Mouse (Mus musculus): ENCODE results near the gene Neurl2.
"Not testable (repeated sequence)": the region's sequence is repeated elsewhere in the genome, so short reads cannot be mapped to it uniquely, and the experiment has no call there.

Gene Neurl2

DNA sequence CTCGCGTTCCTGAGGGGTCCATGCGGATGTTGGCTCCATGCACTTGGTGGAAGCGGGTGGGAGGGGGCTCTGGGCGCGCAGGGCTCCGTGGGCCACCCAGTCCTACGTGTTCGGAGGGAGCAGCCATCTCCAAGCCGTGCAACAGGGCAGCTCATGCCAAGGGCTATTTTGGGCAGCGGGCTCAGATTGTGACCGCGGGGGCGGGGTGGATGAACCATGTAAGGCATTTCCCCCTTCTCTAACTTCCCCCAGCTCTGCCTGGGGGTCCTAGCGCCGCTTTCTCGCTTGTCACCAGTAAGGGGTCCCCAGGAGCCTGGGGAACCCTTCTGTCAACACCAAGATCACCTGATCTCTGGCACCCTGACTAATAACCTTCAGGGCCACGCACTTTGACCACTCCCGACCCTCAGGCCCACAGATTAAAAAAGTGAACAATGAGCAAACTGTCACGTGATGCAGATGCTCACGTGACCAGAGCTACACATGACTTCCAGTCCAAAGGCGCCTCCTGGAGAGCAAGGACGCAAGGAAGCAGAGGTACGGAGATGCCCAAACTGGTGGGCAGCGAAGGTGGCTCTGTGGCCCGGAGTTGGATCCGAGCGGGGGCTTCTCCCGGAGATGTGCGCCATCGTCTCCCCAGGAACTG lies at the start of gene Neurl2:
Gene Neurl2, minus strand, starts transcription at position 143 of the 646 bp plus-strand sequence.
- DNase-seq (ENCODE audit: low read depth, low spot score) = peak; percentile 88

DNA sequence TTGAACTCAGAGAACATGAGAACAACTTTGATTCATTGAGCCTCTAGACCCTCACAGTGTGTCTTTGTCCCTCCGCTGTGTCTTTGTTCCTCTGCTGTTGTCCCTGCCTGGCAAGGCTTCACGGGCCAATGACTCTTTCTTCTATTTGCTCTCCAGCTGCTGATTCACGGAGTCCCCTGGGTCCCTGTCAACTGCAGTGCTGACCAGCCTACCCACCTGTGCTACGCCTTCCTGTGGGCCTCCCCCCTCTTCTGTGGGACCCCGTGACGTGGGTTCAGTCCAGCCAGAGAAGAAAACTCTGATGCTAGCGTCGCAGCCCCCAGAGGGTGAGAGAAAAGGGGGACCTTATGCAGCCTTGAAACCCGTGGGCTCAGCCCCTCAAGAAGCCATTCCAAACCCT lies 49.4 kb upstream of the Neurl2 start:
- DNase-seq (ENCODE audit: low read depth, low spot score) = no peak

DNA sequence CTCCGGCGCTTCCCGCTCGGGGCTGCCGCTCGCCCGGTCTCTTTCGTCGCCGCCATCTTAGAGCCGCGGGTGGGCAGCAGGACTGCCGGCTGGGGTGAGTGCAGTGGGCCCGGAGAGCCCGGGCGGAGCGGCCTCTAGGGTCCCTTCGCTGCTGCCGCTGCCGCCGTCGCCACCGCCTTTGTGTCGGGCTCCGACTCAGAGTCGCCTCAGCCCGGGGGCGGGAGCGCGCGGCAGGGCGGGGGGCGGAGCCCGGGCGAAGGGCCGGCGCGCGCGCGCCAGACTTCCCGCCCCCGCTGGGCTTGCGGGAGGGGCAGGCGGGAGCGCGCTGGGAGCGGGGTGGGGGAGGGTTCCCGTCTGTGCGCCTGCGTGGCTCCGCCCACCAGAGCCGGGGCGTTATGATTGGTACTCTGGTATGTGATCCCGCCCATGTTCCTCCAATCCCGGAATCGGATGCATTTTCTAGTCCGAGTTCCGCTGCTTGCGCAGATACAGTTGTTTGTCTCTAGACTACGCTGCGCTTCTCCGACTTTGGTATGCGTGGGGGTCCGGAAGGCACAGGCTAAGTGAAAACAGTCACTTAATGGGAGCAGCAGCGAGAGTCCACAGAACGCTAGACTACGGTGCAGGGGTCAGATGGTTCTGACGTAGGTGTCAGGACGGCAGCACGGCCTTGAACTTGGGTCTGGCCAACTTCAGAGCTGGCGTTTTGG lies 46.5 kb upstream of the Neurl2 start:
- peak; percentile 93 for DNase-seq (ENCODE audit: low read depth, low spot score)

DNA sequence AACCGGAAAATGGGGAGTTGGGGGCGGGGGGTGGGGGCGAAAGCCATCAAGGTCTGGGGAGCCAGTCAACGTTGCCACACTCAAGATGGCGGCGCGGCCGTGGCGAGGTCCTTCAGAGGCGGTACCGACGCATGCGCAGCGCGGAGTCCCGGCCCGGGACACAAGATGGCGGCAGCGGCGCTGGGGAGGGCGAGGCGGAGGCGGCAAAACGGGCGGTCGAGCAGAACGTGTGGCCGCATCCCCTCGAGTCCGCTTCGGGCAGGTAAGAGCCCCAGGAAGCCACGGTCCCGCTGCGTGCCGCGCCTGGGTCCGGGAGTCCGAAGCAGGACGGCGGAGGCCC lies 45.9 kb upstream of the Neurl2 start, which contains the start of gene Pcif1:
Gene Pcif1, plus strand, starts transcription at position 77 of the 340 bp plus-strand sequence.
- DNase-seq (ENCODE audit: low read depth, low spot score) = peak; percentile 88

DNA sequence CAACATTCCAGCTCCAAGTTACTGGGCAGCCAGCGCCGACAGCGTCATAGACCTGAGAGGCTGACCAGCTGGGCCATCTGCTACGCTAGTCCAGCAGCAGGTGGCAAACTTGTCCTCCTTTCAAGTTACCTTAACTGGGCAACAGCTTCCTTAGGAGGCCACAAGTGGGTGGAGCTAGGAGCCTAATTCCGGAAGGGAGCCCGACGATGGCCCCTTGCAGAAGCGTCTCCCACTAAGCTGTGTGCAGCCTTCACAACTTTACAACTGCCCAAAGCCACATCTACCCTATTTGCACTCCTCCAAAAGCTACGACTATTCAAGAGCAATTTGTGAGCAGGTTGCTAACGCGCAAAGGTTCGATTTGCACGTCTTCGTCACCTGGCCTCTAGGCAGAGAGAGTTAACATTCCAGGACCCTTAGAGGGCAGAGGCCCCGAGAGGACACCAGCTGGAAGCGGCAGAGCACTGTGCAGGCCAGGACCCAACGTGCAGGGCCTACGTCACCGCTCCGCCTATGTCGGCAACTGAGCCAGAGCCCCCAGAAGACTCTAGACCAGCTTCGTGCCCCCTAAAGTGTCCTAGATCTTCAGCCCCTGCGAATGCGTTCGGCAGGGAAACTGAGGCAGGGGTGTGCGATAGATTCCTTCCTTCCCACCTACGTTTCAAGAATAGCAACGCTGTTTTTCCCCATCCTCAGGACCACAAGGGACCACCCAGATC lies 45.4 kb upstream of the Neurl2 start:
- peak; percentile 67 for DNase-seq (ENCODE audit: low read depth, low spot score)

DNA sequence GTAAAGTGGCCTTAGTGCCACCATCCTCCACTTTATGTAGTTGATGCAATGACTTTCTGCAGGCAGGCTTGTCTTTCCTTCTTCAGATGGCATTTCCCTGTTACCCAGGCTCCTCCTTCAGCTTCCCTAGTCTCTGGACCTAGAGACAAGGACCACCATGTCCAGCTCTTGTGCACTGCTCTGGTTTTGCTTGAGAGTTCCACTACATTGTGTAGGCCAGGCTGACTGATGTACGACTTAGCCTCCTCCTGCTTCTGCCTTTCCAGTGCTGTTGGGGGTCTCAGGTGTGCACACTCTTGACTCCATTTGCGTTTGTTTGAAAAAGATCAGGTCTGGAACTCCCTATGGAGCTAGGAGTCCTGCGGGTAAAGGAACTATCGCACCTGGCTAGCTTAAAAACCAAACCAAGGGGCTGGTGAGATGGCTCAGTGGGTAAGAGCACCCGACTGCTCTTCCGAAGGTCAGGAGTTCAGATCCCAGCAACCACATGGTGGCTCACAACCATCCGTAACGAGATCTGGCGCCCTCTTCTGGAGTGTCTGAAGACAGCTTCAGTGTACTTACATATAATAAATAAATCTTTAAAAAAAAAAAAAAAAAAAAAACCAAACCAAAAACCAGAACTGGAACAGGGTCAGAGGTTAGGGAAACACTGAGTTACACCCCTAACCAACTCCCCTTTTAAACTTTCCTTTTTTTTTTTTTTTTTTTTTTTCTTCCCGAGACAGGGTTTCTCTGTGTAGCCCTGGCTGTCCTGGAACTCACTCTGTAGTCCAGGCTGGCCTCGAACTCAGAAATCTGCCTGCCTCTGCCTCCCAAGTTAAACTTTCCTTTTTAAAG lies 44.3 kb upstream of the Neurl2 start:
- not testable (repeated sequence) for DNase-seq (ENCODE audit: low read depth, low spot score)

DNA sequence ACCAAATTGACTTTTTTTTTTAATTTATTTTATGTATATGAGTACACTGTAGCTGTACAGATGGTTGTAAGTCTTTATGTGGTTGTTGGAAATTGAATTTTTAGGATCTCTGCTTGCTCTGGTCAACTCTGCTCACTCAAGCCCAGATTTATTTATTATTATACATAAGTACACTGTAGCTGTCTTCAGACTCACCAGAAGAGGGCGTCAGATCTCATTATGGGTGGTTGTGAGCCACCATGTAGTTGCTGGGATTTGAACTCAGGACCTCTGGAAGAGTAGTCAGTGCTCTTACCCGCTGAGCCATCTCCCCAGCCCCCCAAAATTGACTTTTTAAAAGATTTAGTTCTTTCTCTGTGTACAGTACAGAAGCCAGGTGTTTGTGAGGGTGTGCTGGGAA lies 42.4 kb upstream of the Neurl2 start:
- DNase-seq (ENCODE audit: low read depth, low spot score) = not testable (repeated sequence)

DNA sequence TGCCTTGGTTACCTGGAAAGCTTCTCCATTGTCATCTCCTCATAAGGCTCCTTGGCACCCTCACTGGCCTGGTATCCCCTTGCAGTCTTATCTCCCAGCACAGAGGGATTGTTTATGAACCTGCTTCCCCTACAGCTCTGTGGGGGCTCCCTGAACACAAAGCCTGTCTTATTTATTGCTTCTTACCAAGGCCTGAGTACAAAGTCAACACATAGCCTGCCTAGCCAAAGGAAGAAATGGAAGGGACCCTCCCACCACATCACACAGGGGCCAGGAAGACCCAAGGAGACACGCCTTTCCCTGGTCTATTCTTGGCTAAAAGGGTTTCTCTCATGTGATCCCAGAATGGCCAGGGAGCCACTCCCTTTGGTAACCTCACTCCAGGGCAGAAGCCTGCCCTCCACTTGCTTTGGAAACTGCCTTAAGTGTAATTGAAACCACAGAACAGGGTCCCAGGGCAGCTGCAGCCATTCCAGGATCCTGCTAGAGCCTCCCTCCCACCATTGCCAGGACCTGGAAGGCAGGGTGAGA lies 41.0 kb upstream of the Neurl2 start:
- DNase-seq (ENCODE audit: low read depth, low spot score) = no peak

DNA sequence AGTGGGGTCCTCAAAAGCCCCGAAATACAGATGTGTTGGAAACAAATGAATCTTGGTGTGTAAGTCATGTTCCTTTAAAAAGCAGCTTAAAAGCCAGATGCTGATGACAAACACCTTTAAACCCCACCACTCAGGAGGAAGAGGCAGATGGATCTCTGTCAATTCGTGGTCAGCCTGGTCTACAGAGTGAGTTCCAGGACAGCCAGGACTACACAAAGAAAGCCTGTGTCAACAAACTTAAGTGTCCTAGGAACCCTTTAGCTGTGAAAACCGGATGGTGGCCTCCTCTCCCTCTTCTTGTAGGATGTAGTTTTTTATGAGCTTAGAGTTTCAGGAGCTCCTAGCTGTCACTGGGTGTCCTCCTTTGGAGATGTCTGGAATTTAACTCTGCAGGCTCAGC lies 40.4 kb upstream of the Neurl2 start:
- DNase-seq (ENCODE audit: low read depth, low spot score) = no peak

DNA sequence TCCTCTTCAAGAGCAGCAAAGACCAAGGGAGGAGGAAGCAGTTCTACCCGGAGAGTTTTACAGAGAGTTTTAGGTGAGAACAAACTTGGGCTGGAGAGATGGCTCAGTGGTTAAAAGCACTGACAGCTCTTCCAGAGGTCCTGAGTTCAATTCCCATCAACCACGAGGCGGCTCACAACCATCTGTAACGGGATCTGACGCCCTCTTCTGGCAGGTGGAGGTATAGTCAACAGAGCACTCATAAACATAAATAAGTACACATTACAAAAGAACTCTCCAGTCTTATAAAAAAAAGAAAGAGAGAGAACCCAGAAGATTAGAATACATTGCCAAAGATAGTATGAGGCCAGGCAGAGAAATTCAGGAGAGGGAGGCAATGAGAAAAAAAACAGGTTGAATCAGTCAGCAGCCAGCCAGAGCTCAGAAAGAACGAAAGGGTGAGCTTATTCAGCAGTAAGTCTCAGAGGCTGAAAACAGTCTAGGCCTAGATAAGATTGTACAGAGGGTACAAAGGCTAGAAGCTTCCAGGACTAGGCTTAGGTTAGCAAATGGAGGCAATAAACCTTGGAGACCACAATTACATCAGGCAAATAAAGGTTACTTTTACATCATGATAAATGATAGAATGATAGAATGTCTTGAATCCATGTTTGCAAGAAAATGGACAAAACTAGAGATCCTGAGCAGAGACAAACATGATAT lies 38.5 kb upstream of the Neurl2 start:
- no peak for DNase-seq (ENCODE audit: low read depth, low spot score)

DNA sequence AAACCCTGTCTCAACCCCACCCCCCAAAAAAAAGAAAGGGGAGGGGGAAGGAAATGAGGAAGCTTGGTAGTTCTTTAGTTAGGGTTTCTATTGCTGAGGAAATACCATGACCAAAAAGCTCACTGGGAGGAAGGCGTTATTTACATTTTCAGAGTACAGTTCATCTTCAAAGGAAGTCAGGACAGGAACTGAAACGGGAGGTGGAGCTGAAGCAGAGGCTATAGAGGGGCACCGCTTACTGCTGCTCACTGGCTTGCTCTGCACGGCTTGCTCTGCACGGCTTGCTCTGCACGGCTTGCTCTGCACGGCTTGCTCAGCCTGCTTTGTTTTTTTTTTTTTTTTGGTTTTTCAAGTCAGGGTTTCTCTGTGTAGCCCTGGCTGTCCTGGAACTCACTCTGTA lies 35.2 kb upstream of the Neurl2 start:
- no peak for DNase-seq (ENCODE audit: low read depth, low spot score)

DNA sequence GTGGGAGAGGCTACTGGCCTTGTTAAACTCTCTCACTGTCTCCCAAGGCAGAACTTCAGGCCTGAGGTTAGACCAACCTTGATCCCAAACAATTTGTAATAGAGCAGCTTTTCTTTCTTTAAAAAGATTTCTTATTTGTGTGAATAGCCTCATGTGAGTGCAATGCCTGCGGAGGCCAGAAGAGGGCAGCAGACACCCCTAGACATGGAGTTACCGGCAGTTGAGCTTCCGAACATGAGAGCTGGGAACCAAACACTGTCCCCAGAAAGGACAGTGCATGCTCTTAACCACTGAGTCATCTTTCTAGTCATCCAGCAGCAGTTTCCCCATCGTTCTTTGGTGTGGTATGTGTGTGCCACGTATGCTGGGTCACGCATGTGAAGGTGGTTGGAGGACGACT lies 34.3 kb upstream of the Neurl2 start:
- DNase-seq (ENCODE audit: low read depth, low spot score) = no peak

DNA sequence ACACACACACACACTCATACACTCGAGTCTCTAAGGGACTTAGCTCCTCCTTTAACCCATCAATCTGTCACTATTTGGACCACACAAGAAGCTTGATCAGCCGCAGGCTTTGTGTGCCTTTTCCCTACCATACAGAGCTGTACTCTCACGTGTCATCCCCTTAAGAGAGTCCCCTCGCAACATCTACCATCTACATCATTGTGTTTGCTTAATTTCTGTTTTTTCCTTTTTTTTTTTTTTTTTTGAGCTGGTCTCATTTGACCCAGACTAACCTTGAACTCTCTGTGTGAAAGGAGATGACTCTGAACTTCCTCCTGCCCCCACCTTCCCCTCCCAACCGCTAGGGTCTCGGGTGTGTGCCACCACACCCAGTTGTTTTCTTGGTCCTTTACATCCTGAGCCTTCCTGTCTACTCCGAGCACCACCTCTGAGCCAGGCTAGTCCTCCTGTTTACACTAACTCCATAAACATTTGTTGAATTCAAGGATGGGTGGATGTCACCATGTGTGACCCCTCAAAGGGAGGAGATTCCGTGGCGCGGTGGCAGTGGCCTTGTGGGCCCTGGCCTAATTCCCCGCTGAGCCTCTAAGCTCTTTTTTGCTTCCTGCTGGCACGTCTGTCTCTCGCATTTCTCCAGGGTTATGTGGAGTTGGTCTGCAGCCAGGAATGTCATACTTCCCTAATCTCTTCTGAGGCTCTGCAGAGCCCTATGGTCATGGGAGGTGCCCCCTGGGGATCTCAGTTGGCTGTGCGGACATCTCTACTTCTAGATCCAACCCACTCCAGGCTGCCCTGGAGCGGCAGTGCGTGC lies 33.7 kb upstream of the Neurl2 start:
- peak; percentile 65 for DNase-seq (ENCODE audit: low read depth, low spot score)

DNA sequence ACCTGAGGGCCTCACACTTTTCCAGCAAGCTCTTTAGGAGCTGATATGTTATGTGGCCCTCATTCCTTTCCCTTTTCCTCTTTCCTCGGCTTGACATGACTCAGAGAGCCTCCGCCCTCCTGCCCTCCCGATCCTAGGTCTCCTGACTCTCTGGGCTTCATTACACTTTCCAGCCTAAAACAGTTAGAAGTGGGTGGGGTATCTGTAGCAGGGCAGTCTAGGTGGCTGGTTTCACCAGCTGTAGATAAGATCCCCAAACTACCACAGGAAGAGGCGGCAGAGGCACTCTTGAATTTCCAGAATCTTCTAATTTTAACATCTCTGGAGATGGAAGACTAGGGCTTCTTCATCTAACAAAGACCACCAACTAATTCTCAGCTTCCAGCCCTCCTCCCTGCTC lies 31.3 kb upstream of the Neurl2 start:
- DNase-seq (ENCODE audit: low read depth, low spot score) = no peak

DNA sequence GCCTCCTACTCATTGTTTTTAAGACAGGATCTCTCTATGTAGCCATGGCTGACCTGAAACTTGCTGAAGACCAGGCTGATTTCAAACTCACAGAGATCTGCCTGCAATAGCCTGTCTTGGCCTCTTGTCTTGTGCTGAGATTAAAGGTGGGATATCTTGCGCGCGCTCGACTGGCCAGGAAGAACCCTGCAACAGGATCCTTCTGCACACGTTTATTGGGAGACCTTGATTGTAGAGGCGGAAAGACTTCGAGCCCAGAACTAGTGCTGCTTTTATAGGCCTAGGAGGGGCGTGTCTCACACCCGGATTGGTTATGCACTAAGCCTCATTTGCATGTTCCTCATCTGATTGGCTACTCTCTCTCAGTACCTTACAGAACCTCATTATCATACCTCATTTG lies 30.2 kb upstream of the Neurl2 start:
- not testable (repeated sequence) for DNase-seq (ENCODE audit: low read depth, low spot score)

DNA sequence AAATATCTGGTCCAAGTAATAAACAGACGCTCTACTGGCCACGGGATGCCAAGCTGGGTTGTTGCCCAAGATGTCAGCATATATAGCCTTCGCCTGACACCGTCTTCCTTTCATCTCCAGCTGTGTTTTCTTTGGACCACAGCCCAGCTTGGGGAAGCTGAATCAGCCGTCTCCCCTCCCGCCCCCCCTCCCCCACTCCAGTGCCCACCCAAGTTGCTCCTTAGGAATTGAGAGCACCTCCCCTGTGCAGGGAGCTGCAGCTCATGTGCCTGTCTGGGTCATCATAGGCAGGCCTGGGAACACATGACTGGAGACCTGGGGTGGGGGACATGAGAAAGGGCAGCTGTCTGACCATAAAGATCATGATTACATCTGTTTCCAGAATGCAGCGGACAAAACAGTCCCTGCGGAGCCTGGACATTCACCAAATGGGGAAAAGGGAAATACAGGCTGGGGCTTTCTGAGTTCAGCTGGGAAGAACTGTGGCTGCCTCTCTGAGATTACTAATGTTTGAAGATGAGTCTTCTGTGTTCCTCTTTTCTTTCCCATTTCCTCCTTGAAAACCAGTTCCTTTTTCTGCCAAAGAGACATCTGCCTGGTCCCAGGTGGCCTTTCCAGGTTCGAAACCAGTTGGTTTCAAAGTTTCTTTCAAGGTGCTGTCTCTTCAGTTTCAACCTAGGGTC lies 29.1 kb upstream of the Neurl2 start:
- no peak for DNase-seq (ENCODE audit: low read depth, low spot score)

DNA sequence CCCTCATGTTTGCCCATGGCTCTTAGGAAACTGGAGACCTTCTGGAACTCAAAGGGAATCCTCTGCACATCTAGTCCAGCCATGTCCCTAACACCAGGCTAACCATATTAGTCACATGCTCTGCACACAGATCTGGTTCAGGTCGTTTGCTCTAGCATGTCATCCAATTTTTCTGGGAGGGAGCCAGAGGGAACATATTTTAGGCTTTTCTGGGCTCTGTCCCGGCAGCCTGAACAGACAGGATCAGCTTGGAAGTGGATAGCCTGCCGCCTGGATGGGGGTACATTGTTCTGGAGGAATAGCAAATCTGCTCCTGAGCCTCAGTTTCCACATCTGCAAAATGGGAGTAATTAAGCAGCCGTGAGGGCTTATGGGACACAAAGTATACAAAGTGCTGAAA lies 27.8 kb upstream of the Neurl2 start:
- DNase-seq (ENCODE audit: low read depth, low spot score) = no peak

DNA sequence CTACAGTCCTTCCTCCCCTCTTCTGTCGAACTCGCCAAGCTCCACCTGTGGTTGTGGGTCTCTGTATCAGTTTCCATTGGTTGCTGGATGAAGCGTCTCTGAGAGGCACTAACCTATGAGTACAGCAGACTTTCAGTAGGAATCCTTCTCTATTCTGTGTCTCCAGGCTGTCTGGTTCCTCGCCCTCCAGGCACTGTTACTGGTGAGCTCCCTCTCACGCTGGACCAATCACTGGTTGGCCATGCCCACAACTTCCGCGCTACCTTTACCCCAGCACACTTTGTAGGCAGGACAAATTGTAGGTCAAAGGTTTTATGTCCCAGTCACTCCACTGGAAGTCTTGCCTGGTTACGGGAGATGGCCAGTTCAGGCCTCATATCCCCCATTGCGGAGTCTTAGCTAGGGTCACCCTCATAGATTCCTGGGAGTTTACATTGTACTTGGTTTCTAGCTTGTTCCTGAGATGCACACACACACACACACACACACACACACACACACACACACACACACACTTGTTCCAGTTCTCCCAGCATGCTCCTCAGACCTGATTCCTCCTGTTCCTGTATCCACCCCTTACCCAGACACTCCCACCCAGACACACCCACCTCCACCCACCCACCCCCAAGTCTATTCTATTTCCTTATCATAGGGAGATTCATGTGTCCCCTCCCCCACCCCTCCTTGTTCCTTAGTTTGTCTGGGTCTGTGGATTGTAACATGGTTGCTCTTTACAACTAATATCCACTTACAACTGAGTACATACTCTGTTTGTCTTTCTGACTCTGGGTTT lies 26.6 kb upstream of the Neurl2 start:
- no peak for DNase-seq (ENCODE audit: low read depth, low spot score)

DNA sequence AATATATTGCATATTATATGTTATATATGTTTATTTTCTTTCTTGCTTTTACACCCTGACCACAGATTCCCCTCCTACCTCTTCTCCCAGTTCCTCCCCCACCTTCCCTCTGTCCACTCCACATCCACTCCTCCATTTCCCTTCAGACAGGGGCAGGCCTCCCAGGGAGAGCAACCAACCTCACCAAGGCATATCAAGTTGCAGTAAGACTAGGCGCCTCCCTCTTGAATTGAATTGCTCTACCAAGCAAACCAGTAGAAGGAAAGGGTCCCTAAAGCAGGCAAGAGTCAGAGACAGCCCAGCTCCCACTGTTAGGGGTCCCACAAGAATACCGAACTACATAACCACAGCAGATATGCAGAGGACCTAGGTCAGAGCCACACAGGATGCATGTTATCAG lies 25.9 kb upstream of the Neurl2 start:
- no peak for DNase-seq (ENCODE audit: low read depth, low spot score)
